Mouse (Mus musculus): ENCODE measurements around the gene Dnlz.
A peak's percentile ranks its signal among the peaks of the same experiment; 100 is the strongest.

The Dnlz gene

DNA sequence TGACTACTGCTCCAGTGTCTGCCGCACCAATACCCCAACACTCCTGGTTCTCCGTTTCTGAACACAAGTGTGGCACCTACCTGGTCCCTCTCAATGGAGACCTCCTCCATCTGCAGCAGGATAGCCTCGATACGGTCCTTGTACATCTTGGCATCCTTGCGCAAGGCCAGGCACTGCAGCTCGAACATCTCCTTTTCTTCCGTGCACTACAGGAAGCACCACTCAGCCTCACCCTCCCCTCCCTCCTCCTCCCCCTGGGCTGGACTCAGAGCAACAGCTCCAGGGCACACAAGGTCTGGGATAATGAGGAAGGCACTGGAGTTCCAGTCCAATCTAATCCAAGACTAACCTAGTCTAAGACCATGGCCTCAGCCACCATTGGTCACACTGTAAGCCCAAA lies 4.8 kb upstream of the Dnlz start:
- no peak for DNase-seq

GRCm38 (mm10) chr2:26356231-26356630 lies 4.3 kb upstream of the Dnlz start:
- no peak for DNase-seq

GRCm38 (mm10) chr2:26354401-26354800 lies 2.5 kb upstream of the Dnlz start:
- DNase-seq = peak in 1 of 2 experiments; percentile 8

- DNase-seq = peak in 1 of 2 experiments; percentile 53
Observed at GRCm38 (mm10) chr2:26353066-26353980, 1.4 kb upstream of the Dnlz start.

- DNase-seq = peak; percentile 49 to 66
Observed at GRCm38 (mm10) chr2:26352291-26352910, 491 bp upstream of the Dnlz start.

- DNase-seq = no peak
Observed at GRCm38 (mm10) chr2:26348241-26348640, 3.7 kb downstream of the Dnlz start.

GRCm38 (mm10) chr2:26342609-26343490 lies 9.1 kb downstream of the Dnlz start:
- DNase-seq = no peak

- peak; percentile 77 to 78 for DNase-seq
Observed at GRCm38 (mm10) chr2:26342044-26342443, 9.9 kb downstream of the Dnlz start.

- no peak for DNase-seq
Observed at GRCm38 (mm10) chr2:26341510-26341981, 10.4 kb downstream of the Dnlz start.

DNA sequence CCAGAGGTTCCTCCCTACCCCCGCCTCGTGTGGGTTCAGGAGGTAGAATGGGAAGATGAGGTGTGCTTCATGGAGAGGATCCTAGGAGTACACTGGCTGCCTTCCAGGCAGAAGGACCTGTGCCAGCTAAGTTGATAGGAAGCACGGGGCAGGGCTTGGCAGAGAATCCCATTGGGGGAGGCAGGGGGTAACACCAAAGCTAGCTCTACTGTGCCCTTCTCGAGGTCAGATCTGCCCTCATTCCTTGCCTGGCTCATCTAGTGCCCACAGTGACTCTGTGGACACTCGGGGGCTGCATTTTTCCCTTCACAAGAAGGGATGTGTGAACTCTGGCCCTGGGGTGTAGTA lies 12.7 kb downstream of the Dnlz start:
- DNase-seq = peak; percentile 67 to 71

GRCm38 (mm10) chr2:26338302-26339203 lies 13.4 kb downstream of the Dnlz start:
- peak; percentile 70 to 75 for DNase-seq

DNA sequence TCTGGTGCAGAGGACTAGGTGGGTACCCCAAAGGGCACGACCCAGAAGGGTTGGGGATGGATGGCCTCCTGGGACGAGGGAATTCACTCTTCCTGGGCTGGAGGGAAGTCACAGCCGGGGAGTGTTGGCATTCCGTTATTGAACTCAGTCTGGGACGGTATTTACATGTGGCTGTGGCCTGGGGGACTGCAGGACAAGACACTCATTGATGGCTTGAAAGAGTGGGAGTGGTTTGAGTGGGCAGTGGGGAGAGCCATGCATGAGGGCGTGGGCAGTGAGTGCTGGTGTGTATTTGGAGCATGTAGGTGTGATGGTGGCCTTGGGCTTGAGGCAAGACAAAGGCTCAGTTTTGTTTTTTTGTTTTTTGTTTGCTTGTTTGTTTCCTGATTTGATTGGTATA lies 21.2 kb downstream of the Dnlz start:
- DNase-seq = no peak

DNA sequence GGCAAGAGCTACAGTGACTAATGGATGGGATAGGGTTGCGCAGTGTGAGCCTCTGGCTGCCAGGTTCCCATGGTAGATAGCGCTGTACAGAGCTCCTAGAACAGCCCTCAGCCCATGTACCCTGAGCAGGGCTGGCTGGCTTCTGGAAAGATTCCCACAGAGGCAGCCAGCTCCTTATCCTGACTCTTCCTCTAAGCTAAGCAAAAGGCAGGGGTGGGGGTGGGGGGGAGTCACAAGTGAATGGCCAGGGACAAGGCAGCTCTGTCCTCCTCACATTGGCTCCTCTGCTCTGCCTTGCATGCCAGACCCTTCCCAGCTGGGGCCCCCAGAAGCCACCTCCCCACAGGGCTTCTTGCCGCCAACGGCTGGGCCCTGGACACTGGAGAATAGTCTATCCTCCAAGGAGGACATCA lies 21.8 kb downstream of the Dnlz start:
- DNase-seq = no peak

GRCm38 (mm10) chr2:26329402-26329801 lies 22.5 kb downstream of the Dnlz start:
- peak in 1 of 2 experiments; percentile 62 for DNase-seq

GRCm38 (mm10) chr2:26327852-26328251 lies 24.1 kb downstream of the Dnlz start:
- no peak for DNase-seq

DNA sequence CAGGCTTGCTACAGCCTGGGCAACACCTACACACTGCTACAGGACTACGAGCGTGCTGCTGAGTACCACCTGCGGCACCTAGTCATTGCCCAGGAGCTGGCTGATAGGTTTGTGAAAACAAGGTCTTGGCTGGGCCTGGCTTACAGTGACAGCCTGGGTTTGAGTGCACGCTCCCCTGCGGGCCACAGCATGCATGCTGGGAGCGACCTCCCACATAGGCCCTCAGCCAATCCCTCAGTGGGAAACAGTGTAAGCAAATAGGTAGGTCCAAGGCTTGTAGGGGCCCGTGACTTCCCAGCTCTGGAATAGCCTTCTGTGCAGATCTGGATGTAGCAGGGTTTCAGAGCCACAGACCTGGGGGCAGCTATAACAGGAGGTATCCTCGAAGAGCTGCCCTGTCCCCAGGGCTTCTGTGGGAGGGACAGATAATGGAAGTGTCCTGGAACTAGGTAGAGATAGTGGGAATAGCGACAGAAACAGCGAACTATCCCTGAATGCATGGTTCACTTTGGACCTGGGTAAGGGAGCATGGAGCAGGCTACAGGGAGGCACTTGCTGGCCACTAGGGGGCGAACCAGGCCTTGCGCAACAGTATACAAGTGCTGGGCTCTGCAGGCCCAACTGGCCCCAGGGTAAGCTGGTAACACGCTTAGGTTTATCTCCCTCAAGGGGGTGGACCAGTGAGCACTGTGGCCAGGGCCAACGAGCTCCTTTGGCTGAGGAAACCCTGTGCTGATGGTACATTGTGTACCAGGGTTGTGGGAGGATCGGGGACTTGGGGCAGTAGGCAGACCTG lies 26.3 kb downstream of the Dnlz start:
- DNase-seq = peak; percentile 70 to 75

GRCm38 (mm10) chr2:26324917-26325316 lies 27.0 kb downstream of the Dnlz start:
- DNase-seq = peak in 1 of 2 experiments; percentile 70

DNA sequence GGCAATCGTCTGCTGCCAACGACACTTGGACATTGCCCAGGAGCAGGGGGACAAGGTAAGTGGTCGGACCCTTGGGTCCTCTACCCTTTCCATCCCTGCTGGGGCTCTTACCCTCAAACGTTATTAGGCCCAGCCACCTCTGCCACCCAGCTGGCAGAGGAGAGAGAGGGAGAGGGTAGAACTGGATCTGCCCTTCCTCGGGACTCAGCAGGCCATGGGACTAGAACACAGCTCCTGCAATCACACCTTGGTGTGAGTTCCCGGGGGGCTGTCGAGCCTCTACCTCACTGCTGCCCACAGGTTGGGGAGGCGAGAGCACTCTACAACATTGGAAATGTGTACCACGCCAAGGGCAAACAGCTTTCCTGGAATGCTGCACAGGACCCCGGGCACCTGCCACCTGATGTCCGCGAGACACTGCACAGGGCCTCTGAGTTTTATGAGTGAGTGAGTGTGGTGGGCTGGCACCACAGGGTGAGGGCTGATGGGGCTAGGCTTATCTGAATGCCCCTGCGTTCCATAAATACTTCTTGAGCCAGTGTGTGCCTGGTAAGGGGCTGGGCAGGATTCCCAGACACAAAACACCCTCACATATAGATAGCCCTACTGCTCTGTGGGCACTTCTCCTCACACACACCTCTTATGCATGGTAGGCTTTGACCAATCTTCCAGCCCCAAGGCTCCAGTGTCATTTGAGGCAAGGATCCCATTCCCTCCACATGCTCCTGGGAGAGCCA lies 28.2 kb downstream of the Dnlz start:
- DNase-seq = peak in 1 of 2 experiments; percentile 17

GRCm38 (mm10) chr2:26320245-26321185 lies 31.4 kb downstream of the Dnlz start:
- DNase-seq = peak; percentile 63 to 64
